Mouse (Mus musculus) cerebral cortex, adult 2 months (tissue): Measurements from ENCODE around the gene Gm20388.

Source experiments
- WGBS: fragments of 180-500 bp; shearing (Covaris S2); methylation state at CpG from one replicate; pipeline ENCODE4 v1.1.7; 2018; 5-methylcytosine and 5-hydroxymethylcytosine counted together

The Gm20388 gene

GRCm38 (mm10) chr8:123402730-123403326 is 3492.2 kb downstream of the Gm20388 start:
- 81% methylated on average over 9 of the region's 9 CpGs for WGBS

- WGBS: 34% methylated on average over 8 of the region's 8 CpGs
These were observed 3493.9 kb downstream of the Gm20388 start for GRCm38 (mm10) chr8:123404521-123404920.

DNA sequence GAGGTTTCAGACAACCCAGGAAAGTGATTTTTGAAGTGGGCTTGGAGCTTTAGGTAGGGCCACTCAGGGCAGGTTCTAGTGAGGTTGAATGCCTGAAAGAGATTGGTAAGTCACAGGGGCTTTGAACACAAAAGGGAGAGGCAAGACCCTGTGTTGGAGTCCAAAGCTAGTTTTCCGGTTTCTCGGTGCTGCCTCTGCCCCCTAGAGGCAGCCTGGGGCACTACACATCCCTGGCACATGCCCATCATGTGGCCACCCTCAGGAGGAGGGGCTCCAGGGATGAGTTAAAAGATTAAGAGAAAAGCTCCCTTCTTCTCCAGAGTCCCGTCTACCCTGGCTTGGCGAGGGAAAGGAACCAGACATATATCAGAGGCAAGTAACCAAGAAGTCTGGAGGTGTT is 3496.1 kb downstream of the Gm20388 start, which contains the start of gene Mc1r:
Mc1r (plus strand) TSS at position 322 of the 400 bp plus-strand sequence.
- 8% methylated on average over 4 of the region's 4 CpGs for WGBS

DNA sequence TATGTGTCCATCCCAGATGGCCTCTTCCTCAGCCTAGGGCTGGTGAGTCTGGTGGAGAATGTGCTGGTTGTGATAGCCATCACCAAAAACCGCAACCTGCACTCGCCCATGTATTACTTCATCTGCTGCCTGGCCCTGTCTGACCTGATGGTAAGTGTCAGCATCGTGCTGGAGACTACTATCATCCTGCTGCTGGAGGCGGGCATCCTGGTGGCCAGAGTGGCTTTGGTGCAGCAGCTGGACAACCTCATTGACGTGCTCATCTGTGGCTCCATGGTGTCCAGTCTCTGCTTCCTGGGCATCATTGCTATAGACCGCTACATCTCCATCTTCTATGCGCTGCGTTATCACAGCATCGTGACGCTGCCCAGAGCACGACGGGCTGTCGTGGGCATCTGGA is 3497.0 kb downstream of the Gm20388 start:
- WGBS: 93% methylated on average over 13 of the region's 13 CpGs

- WGBS: 64% methylated on average over 9 of the region's 9 CpGs
These were observed 3498.2 kb downstream of the Gm20388 start for GRCm38 (mm10) chr8:123408586-123409544.

DNA sequence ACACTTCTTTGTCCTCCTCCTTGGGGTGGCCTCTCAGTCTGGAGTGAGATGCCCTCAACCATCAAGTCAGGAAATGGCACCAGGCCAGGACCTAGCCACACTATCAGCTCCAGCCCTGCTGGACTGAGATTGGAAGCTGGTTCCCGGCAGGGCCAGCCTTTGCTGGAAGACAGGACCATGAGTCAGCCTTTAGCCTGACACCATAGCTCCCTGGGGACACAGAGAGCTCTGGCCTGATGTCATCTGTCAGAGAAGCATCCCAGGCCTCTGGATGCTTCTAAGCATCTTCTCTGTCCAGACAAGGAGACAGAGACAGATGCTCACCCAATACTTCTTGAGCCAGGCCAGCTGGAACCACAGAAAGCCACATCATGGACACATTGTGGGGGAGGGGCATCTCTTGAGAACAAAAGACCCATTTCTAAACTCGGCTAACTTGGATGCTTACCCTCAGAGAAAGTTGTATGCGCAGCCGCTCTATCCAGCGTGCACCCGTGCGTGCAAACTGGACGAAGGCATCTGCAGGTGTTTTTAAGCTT is 3499.5 kb downstream of the Gm20388 start:
- WGBS: 41% methylated on average over 8 of the region's 8 CpGs

- 3% methylated on average over 11 of the region's 11 CpGs for WGBS
These were observed 3500.1 kb downstream of the Gm20388 start for GRCm38 (mm10) chr8:123410788-123411187.

DNA sequence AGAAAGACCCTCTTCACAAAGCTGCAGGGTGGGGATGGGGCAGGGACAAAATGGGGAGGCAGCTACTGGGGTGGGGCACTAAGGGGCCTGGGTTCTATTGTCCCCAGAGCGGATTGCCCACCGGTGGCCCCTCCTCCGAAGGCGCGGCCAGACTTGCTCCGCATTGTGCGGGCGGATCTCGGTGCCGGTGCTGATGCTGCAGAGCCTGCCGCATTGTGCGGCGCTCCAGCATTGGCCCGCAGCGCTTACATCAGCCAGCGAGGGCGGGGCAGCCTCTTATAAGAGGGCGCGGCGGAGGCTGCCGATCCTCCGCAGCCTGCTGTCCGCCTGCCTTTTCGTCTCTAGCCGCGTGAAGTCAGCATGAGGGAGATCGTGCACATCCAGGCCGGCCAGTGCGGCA is 3500.6 kb downstream of the Gm20388 start, which contains the start of gene Tubb3:
Tubb3 (plus strand) TSS at position 179 of the 400 bp plus-strand sequence.
- WGBS: under 1% methylated on average over 29 of the region's 29 CpGs

DNA sequence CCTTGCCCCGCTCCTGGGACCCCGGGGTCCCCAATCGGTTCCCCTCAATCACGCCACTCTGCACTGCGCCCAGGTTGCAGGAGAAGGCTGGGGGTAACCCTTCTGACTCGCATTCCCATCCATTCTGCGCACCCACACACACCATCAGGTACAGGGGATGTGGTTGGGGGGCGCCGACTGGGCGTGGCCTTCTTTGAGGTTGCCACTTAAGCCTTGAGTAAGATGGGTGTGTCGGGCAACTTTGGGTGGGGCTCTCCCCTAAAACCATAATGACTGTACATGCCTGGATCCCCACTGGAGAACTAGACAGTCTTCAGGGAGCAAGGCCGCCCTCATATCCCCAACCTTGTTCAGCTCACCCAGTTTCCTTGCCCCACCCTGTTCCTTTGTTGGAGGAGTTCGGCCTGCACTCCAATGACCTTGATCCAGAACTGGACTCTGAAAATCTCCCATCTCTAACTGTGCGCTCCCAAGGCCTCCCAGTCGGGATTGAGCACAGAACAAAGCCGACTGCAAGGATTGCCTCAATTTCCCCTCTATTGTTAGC is 3501.2 kb downstream of the Gm20388 start:
- 5% methylated on average over 16 of the region's 16 CpGs for WGBS

GRCm38 (mm10) chr8:123412560-123413170 is 3502.0 kb downstream of the Gm20388 start:
- 3% methylated on average over 12 of the region's 12 CpGs for WGBS

DNA sequence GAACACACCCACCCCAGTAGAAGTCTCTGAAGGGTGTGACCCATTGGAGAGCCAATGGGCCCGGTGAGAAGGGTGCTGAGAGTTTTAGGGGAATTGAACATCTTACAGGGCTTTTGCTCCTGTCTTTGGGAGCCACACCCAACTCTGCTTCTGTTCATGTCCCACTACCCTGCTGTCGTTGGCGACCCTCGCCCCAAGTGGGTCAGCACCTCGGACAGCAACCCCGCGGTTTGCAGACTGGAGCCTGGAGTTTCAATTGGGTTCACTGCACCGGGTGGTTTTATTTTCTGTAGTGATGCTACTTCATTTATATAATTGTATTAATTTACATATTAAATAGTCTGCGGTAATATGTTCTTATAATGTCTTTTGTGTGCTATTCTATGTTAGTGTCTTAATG is 3503.6 kb downstream of the Gm20388 start:
- WGBS: 11% methylated on average over 9 of the region's 9 CpGs

- WGBS: 47% methylated on average over 5 of the region's 5 CpGs
These were observed 3504.5 kb downstream of the Gm20388 start for GRCm38 (mm10) chr8:123414997-123415696.

- WGBS: 53% methylated on average over 8 of the region's 8 CpGs
These were observed 3505.6 kb downstream of the Gm20388 start for GRCm38 (mm10) chr8:123415967-123416943.

DNA sequence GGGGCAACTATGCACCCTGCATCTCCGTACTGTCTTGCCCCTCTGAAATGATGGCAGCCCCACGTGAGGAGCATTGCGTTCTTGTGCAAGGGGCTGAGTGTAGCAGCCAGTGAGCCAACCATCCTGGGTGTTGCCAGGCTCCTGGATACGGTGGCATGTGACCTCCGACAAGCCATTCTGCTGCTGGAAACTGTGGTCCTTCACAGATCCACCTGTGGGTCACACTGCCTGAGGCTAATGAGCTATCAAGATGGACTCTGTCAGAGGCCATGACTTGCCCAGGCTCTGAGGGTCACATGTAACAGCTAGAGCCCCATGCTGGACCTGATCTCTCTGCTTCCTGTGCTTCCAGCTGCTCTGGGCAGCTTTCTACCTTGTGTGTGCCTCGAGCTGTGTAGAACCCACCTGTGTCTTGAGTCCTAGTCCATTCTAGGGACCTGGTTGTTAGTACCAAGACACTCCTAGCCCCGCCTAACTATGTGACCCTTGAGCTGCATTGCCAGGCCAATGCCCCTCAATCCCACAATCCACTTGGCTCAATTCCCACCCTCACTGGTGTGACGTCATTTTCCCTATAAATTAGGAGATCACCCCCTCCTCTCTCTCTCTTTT is 3506.4 kb downstream of the Gm20388 start:
- 52% methylated on average over 8 of the region's 8 CpGs for WGBS

DNA sequence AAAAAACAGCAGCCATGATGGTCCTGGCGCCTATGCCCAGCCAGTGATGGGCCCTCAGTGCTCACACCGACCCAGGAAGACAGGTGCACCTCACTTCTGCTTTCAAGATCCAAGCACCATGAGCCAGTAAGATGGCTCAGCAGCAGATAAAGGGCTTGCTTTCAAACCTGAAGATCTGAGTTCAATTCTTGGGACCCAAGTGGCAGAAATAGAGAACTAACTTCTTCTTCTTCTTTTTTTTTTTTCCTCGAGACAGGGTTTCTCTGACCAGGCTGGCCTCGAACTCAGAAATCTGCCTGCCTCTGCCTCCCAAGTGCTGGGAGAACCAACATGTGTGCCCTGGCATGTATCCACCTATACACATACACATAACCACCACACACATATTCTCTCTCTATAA is 3509.1 kb downstream of the Gm20388 start:
- 82% methylated on average over 4 of the region's 4 CpGs for WGBS

GRCm38 (mm10) chr8:123420525-123421281 is 3510.1 kb downstream of the Gm20388 start:
- WGBS: 85% methylated on average over 34 of the region's 34 CpGs

DNA sequence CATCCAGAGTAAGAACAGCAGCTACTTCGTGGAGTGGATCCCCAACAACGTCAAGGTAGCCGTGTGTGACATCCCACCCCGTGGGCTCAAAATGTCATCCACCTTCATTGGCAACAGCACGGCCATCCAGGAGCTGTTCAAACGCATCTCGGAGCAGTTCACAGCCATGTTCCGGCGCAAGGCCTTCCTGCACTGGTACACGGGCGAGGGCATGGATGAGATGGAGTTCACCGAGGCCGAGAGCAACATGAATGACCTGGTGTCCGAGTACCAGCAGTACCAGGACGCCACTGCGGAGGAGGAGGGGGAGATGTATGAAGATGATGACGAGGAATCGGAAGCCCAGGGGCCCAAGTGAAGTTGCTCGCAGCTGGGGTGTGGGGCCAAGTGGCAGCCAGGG is 3510.7 kb downstream of the Gm20388 start:
- 79% methylated on average over 19 of the region's 19 CpGs for WGBS

- 8% methylated on average over 17 of the region's 17 CpGs for WGBS
These were observed 3511.6 kb downstream of the Gm20388 start for GRCm38 (mm10) chr8:123422056-123422780.
